Mouse (Mus musculus) urinary bladder, adult 18-20 months (tissue): ENCODE measurements around the gene Rbm6.

Source experiments
- DNase-seq, 2 experiments: peaks; one replicate each; pipeline ENCODE4 v3.0.0; 2022; ENCODE audit warnings: low spot score in 2 of 2, mixed read lengths in 2 of 2

Rbm6 gene

DNA sequence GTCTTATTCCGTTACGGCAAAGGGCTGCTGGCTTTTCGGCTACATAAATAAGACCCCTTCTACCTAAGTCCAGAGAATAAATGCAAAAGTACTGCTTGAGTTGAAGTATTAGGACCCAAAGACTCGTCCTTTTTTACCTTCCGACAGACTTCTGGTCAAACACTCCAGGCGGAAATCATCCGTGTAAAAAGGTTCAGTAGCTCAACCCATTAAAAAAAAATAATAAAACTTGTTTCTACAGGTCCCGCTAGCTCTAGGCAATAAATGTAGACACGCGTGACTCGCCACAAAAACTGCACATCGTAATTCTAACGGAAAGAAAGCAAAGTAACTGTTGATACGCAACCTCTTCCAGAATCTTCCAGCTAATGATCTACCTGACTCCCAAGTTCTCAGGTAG lies at the start of gene Rbm6:
Gene Rbm6, minus strand, starts transcription at position 101 of the 400 bp plus-strand sequence.
- DNase-seq, result no peak

GRCm38 (mm10) chr9:107919441-107919840 lies 46.4 kb upstream of the Rbm6 start:
- no peak for DNase-seq

- DNase-seq, result no peak
Observed at GRCm38 (mm10) chr9:107918884-107919283, 45.8 kb upstream of the Rbm6 start.

GRCm38 (mm10) chr9:107917895-107918608 lies 45.0 kb upstream of the Rbm6 start:
- no peak for DNase-seq

DNA sequence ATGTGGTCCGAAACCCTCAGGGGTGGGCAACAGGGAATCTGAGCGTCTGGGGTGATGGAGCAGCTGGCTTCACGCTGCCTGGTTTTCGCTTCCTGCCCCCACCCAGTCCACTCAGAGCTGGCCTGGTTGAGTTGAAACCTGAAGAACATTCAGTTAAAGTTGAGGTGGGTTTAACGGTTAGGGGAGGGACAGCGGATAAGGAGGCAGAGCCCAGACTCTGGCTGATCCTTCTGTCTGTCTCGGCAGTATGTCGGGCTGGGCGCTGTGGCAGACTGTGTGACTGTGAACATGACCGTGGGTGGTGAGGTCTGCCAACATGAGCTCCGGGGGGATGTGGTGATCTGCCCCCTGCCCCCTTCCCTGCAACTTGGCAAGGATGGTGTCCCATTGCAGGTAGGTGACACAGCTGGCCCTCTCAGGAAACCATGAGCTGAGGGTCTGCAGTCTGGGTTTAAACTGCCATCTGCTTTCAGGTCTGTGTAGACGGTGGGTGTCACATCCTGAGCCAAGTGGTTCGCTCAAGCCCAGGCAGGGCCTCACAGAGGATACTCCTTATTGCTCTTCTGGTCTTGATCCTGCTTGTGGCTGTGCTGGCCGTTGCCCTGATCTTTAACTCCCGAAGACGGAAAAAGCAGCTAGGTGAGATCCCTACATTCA lies 41.9 kb upstream of the Rbm6 start:
- no peak for DNase-seq

DNA sequence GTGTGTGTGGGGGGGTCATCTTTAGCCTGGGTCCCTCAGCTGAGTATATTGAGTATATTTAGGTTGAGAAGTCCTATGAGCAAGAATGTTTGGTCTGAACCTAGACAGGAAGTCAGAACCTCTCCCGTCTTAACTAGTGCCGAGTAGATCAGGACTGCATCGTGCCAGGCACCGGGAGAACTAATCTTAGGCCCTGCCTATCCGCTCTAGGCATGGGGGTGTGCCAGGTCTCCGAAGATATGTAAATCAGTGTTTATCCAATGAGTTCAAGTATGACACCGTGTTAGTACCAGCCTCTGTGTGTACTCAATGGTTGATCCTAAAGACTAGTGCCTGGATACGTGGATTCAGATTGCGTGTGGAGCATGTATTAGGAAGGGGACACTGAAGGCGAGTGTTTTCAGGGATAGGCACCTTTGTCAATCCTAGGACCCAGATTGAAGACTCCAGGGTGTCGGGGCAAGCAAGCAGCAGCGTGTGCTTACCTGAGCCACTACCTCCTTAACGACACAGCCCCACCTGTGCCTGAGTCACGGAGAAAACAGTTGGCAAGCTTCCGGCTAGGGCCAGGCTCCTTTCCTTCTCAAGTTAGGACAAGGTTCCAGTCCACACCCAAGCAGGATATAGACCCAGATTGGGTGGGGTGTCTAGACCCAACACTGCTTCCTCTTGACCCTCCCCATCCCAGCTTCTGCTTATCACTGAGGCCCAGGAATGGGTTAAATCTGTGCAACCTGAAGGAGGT lies 37.2 kb upstream of the Rbm6 start:
- DNase-seq, result peak; percentile 62 to 79

- peak; percentile 54 to 85 for DNase-seq
Observed at GRCm38 (mm10) chr9:107908410-107909158, 35.5 kb upstream of the Rbm6 start.

GRCm38 (mm10) chr9:107907801-107908120 lies 34.7 kb upstream of the Rbm6 start:
- DNase-seq, result peak in 1 of 2 experiments; percentile 46

GRCm38 (mm10) chr9:107906967-107907800 lies 34.1 kb upstream of the Rbm6 start:
- peak in 1 of 2 experiments; percentile 53 for DNase-seq

DNA sequence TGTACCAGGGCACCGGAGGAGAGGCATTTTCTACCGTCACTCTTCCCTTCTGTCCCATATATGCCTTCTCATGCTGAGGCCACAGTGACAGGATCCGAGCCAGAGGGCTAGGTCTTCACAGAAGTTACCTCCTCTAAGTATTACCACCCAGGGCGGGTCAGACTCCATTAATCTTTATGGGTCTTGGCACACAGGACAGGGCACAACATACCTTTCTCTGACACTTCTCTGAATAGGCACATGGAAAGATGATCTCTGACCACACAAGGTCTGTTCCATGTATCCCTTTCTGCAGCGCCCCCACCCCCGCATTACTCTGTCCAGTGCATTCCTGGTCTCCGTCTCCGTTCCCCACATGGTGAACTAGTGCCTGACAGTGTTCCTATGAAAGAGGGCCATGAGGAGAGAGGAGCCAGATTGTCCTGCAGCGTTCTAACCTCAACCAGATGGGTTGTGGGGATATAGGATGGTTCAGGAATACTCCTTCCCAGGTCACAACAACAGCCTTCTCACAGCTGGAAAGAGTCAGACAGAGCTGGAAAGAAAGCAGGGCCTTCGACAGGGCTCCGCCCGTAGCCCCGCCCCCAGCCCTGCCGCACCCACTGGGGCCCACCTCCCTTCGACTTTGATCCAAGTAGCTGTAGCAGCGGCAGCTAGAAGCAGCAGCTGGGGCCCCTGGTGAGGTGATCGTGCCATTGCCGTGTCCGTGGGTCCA lies 33.4 kb upstream of the Rbm6 start, which contains the start of gene Mst1r:
Gene Mst1r, plus strand, starts transcription at position 622 of the 715 bp plus-strand sequence.
- DNase-seq, result peak; percentile 78 to 90

- peak; percentile 80 to 86 for DNase-seq
Observed at GRCm38 (mm10) chr9:107904726-107905125, 31.7 kb upstream of the Rbm6 start.

DNA sequence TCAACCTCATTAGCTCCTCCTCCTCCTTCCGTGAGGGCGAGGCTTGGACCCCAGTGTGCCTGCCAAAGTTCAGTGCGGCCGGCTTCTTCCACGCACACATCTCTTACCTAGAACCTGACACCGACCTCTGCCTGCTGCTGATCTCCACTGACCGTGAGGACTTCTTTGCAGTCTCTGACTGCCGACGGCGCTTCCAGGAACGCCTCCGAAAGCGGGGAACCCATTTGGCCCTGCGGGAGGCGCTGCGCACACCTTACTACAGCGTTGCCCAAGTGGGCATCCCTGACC lies 28.5 kb upstream of the Rbm6 start:
- no peak for DNase-seq

DNA sequence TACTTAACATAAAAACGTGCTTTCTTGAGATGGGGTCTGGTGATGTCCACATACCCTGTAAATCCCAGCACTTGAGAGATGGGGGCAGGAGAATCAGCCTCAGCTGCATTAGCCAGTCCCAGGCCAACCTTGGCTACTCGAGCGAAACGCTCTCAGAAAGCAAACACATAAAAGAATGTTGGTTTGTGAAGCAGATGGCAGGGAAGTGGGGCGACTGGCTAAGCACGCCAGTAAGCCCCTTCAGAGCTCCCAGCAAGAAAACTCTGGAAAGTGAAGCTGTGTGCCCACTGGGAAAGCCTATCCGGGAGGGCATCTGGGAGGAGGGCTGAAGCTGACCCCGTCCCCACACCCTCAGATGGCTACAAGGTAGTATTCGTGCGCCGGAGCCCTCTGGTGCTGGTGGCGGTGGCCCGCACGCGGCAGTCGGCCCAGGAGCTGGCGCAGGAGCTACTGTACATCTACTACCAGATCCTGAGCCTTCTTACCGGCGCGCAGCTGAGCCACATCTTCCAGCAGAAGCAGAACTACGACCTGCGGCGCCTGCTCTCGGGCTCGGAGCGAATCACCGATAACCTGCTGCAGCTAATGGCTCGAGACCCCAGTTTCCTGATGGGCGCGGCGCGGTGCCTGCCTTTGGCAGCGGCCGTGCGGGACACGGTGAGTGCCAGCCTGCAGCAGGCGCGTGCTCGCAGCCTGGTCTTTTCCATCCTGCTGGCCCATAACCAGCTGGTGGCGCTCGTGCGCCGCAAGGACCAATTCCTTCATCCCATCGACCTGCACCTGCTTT lies 28.0 kb upstream of the Rbm6 start:
- no peak for DNase-seq

- no peak for DNase-seq
Observed at GRCm38 (mm10) chr9:107899855-107900254, 26.8 kb upstream of the Rbm6 start.

DNA sequence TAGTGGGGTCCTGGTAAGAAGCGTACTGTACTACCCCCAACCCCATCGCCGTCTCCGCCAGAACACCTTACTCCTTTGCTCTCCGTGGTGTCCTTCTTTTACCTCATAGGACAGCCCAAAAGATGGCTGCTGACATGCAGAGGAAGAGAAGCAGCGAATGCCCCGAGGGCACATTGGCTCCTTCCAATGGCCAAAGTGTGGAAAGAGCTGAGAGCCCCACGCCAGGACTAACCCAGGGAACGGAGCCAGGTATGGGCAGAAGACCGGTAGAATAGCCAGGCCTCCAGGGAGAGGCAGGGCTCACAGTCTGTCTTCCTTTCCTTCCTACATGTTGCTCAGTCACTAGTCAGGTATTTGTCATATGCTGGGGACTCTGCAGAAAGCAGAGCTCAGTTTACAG lies 25.5 kb upstream of the Rbm6 start:
- DNase-seq, result no peak

DNA sequence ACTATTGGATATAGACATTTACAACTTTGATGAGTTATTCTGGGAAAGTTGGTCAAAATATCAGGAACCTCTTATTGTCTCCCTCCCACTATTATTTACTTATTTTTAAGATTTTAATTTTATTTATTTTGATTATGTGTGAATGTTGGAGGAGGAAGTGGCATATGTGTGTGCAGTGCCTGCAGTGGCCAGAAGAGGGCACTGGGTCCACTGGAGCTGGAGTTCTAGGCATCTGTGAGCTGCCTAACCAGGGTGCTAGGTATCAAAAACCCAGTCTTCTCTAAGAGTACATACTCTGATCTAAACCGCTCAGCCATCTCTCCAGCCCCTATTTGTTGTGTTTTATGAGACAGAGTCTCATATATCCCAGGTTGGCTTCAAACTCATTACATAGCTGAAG lies 18.0 kb upstream of the Rbm6 start:
- no peak for DNase-seq

DNA sequence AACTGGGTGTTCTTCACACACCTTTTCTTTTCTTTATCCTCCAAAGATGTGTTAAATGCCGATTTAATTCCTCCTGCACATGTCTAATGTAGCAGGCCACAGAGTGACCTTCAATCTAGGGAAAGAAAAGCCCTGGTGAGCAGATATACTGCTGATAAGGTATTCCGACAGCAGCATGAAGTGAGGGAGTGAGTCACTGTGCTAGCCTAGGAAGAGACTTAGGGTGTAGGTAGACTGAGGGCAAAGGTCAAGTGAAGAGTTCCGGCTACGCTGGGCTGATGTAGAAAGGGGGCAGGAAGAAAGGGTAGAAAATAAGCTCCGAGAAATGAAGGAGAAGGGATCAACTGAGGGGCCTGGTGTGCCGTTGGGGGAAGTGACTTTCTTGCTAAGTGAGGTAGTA lies 17.2 kb upstream of the Rbm6 start:
- DNase-seq, result no peak

DNA sequence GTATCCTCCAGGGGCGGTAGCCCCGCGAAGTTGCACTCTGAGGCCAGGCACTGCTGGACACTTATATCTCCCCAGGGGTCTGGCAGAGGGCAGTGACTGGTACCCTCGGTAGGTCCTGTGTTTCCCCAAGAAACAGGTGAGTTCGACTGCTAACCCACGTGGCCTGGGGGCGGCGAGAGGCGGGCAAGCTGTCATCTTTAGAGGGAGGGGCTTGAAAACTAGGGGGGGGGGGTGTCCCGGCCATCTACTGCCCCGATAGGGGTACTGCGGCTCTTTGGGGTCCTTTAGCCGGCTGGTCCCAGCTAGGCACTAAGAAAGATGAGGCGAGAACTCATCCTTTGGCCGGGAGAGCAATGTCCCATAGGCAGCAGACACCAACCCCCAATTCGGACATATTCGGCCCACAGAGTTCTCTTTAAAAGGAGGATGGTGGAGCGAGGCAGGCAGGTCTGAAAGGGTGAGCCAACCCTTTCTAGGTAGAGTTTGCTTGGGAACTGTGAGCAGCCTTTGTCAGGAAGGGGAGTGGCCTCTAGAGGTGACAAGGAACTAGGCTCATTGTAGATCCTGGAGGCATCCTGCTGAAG lies 15.3 kb upstream of the Rbm6 start:
- peak in 1 of 2 experiments; percentile 35 for DNase-seq

- peak; percentile 84 to 89 for DNase-seq
Observed at GRCm38 (mm10) chr9:107887804-107888266, 14.8 kb upstream of the Rbm6 start, which contains the start of gene Mon1a. TSS of gene Mon1a (plus strand) at chr9:107888151.
